Mouse (Mus musculus) embryonic fibroblast, embryonic 13.5 days (primary cell): ENCODE results near the gene Olig2. TPM values are rescaled to one million over a fixed set of nuclear protein-coding genes. Genes with fewer than 3 reads are reported as not detected.
"Not testable (repeated sequence)": the region's sequence is repeated elsewhere in the genome, so short reads cannot be mapped to it uniquely, and the experiment has no call there.

Experiments
- H3K27ac ChIP-seq: 2 replicates; pipeline ENCODE4 v1.5.1; 2012; ENCODE audit warnings: low read length, control low read depth, inconsistent platforms; ENCODE audit not compliant: insufficient read depth
- H3K4me1 ChIP-seq: 2 replicates; pipeline ENCODE4 v1.6.1; 2011; ENCODE audit warnings: low read length; ENCODE audit not compliant: control insufficient read depth, insufficient read depth
- H3K4me3 ChIP-seq: 2 replicates; pipeline ENCODE4 v1.5.1; 2011; ENCODE audit warnings: mild to moderate bottlenecking, control low read depth, low read length; ENCODE audit not compliant: insufficient read depth
- CTCF ChIP-seq: IDR thresholded peaks from 2 replicates; pipeline ENCODE4 v1.5.1; 2011; ENCODE audit warnings: mild to moderate bottlenecking, control low read depth, low read length, moderate library complexity, borderline replicate concordance; ENCODE audit not compliant: insufficient read depth
- POLR2A ChIP-seq: IDR thresholded peaks from 2 replicates; pipeline ENCODE4 v1.6.1; 2011; ENCODE audit warnings: low read depth, mild to moderate bottlenecking, control low read depth, low read length, moderate library complexity
- polyA plus RNA-seq: library from polyadenylated mRNA; stranded (reverse); fragments of >200 nt; gene quantifications from 2 replicates; pipeline ENCODE4 v1.2.4, GENCODE M21; 2011; ENCODE audit warnings: low read depth; ENCODE audit not compliant: missing spikeins, insufficient read length

Olig2 gene
- polyA plus RNA-seq, 1 experiment = 0.21 TPM

GRCm38 (mm10) chr16:91246292-91246691, 21.0 kb downstream of the Olig2 start:
- Histone ChIP-seq H3K4me1 (no peaks in the 10 kb centered on the region), H3K4me3 (no peak overlapping the region), H3K27ac (no peak overlapping the region)
- no peak for TF ChIP-seq CTCF
- no peak for TF ChIP-seq POLR2A

- not testable (repeated sequence) for H3K4me1 ChIP-seq, H3K4me3 ChIP-seq, H3K27ac ChIP-seq
These were observed 30.3 kb downstream of the Olig2 start for GRCm38 (mm10) chr16:91255419-91256164.

- H3K27ac ChIP-seq = no peak overlapping the region
- H3K4me1 ChIP-seq = no peaks in the 10 kb centered on the region
- TF ChIP-seq POLR2A (no peak), CTCF (no peak)
- no peak overlapping the region for H3K4me3 ChIP-seq
These were observed 33.7 kb downstream of the Olig2 start for GRCm38 (mm10) chr16:91258956-91259355.

GRCm38 (mm10) chr16:91260861-91261260, 35.6 kb downstream of the Olig2 start:
- no peaks in the 10 kb centered on the region for H3K4me1 ChIP-seq
- H3K27ac ChIP-seq = no peak overlapping the region
- no peak overlapping the region for H3K4me3 ChIP-seq
- TF ChIP-seq POLR2A (no peak), CTCF (no peak)

GRCm38 (mm10) chr16:91262467-91263220, 37.4 kb downstream of the Olig2 start:
- TF ChIP-seq POLR2A (no peak), CTCF (no peak)
- Histone ChIP-seq H3K4me1 (no peaks in the 10 kb centered on the region), H3K4me3 (no peak overlapping the region), H3K27ac (no peak overlapping the region)

GRCm38 (mm10) chr16:91265972-91266371, 40.7 kb downstream of the Olig2 start:
- no peak for TF ChIP-seq CTCF
- TF ChIP-seq POLR2A = no peak

GRCm38 (mm10) chr16:91268724-91269452, 43.6 kb downstream of the Olig2 start:
- TF ChIP-seq POLR2A (no peak), CTCF (no peak)
- Histone ChIP-seq H3K4me3 (no peak overlapping the region), H3K4me1 (no peaks in the 10 kb centered on the region), H3K27ac (no peak overlapping the region)

More at GRCm38 (mm10) chr16:91265972-91266371, 40.7 kb downstream of the Olig2 start:
- Histone ChIP-seq H3K4me1 (no peaks in the 10 kb centered on the region), H3K27ac (no peak overlapping the region), H3K4me3 (no peak overlapping the region)

GRCm38 (mm10) chr16:91269468-91270211, 44.4 kb downstream of the Olig2 start, which contains the start of gene Olig1:
Gene Olig1 (plus strand): TSS chr16:91269772.
- TF ChIP-seq POLR2A = no peak
- no peak for TF ChIP-seq CTCF
- Histone ChIP-seq H3K27ac (no peak within 1 kb of the TSS), H3K4me3 (no peak within 1 kb of the TSS)

GRCm38 (mm10) chr16:91270212-91270971, 45.1 kb downstream of the Olig2 start:
- TF ChIP-seq CTCF (no peak), POLR2A (no peak)
- Histone ChIP-seq H3K4me3 (no peak overlapping the region), H3K4me1 (no peaks in the 10 kb centered on the region), H3K27ac (no peak overlapping the region)

More at GRCm38 (mm10) chr16:91269468-91270211, 44.4 kb downstream of the Olig2 start, which contains the start of gene Olig1:
- no peaks in the 10 kb centered on the region for H3K4me1 ChIP-seq
